Mouse (Mus musculus): ENCODE data around the gene Skp2.

- TF ChIP-seq CTCF (IDR thresholded peaks at IDR 0.05; ENCODE audit: low read depth) (no peak), EP300 (IDR thresholded peaks at IDR 0.05; ENCODE audit: low read depth) (no peak)
Observed at GRCm38 (mm10) chr15:9127051-9127791, 28.0 kb downstream of the Skp2 start.

Measured in liver, postnatal 0 days (tissue).